Mouse (Mus musculus) gastrocnemius, postnatal 4 days (tissue): ENCODE results near the gene Pfkfb4. TPM values are rescaled to one million over a fixed set of nuclear protein-coding genes. Genes with fewer than 3 reads are reported as not detected.
A peak's percentile ranks its signal among the peaks of the same experiment; 100 is the strongest.

Experiments
- DNase-seq, 2 experiments: peaks; one replicate each; pipeline ENCODE4 v3.0.0; 2021 to 2022; ENCODE audit warnings: low spot score in 2 of 2, mixed read lengths in 2 of 2
- total RNA-seq, 2 experiments: library from RNA; stranded (reverse); gene quantifications; 2 replicates each; pipeline ENCODE4 v1.2.3; 2021

The Pfkfb4 gene
- total RNA-seq, 2 experiments from 2014 or later, result 17.2 to 21.4 TPM

GRCm38 (mm10) chr9:109031001-109031400 is 39.4 kb downstream of the Pfkfb4 start:
- DNase-seq, result peak in 1 of 2 experiments; percentile 6

- DNase-seq, result peak; percentile 4 to 12
Observed at GRCm38 (mm10) chr9:109031686-109032085, 40.1 kb downstream of the Pfkfb4 start.

GRCm38 (mm10) chr9:109032435-109032834 is 40.9 kb downstream of the Pfkfb4 start:
- DNase-seq, result peak in 1 of 2 experiments; percentile 12

GRCm38 (mm10) chr9:109038086-109038895 is 46.7 kb downstream of the Pfkfb4 start, which contains the start of gene Shisa5:
Gene Shisa5, plus strand, starts transcription at chr9:109038565.
- peak; percentile 80 to 85 for DNase-seq

GRCm38 (mm10) chr9:109038901-109039364 is 47.4 kb downstream of the Pfkfb4 start:
- peak in 1 of 2 experiments; percentile 59 for DNase-seq

- peak; percentile 7 to 12 for DNase-seq
Observed at GRCm38 (mm10) chr9:109039681-109040080, 48.1 kb downstream of the Pfkfb4 start.

- DNase-seq, result peak; percentile 4 to 15
Observed at GRCm38 (mm10) chr9:109040216-109040615, 48.6 kb downstream of the Pfkfb4 start.

GRCm38 (mm10) chr9:109040906-109041305 is 49.3 kb downstream of the Pfkfb4 start:
- DNase-seq, result peak in 1 of 2 experiments; percentile 10

- DNase-seq, result peak in 1 of 2 experiments; percentile 6
Observed at GRCm38 (mm10) chr9:109041351-109041750, 49.8 kb downstream of the Pfkfb4 start.

GRCm38 (mm10) chr9:109046306-109046705 is 54.7 kb downstream of the Pfkfb4 start:
- peak; percentile 19 to 50 for DNase-seq

- no peak for DNase-seq
Observed at GRCm38 (mm10) chr9:109049316-109049715, 57.7 kb downstream of the Pfkfb4 start.

- peak in 1 of 2 experiments; percentile 6 for DNase-seq
Observed at GRCm38 (mm10) chr9:109049996-109050673, 58.6 kb downstream of the Pfkfb4 start.

GRCm38 (mm10) chr9:109050674-109050997 is 59.1 kb downstream of the Pfkfb4 start:
- DNase-seq, result peak in 1 of 2 experiments; percentile 7

GRCm38 (mm10) chr9:109051011-109051501 is 59.5 kb downstream of the Pfkfb4 start:
- peak in 1 of 2 experiments; percentile 14 for DNase-seq

- peak in 1 of 2 experiments; percentile 13 for DNase-seq
Observed at GRCm38 (mm10) chr9:109051651-109052489, 60.3 kb downstream of the Pfkfb4 start.

GRCm38 (mm10) chr9:109052490-109053260 is 61.1 kb downstream of the Pfkfb4 start:
- DNase-seq, result peak in 1 of 2 experiments; percentile 11

- DNase-seq, result peak in 1 of 2 experiments; percentile 12
Observed at GRCm38 (mm10) chr9:109053366-109053765, 61.8 kb downstream of the Pfkfb4 start.

GRCm38 (mm10) chr9:109053851-109054250 is 62.3 kb downstream of the Pfkfb4 start:
- DNase-seq, result peak in 1 of 2 experiments; percentile 11

GRCm38 (mm10) chr9:109054712-109055111 is 63.1 kb downstream of the Pfkfb4 start:
- peak; percentile 19 to 55 for DNase-seq
